Mouse (Mus musculus): Measurements from ENCODE around the gene Stk17b. TPM values are rescaled to one million over a fixed set of nuclear protein-coding genes. Genes with fewer than 3 reads are reported as not detected.
A peak's percentile ranks its signal among the peaks of the same experiment; 100 is the strongest.

Stk17b gene
- total RNA-seq (2021) = 1 to 10 TPM; 7.2 to 8.3 TPM
- long read RNA-seq, experiment 1, partial matches to known transcripts = 5 of 7 reads
- long read RNA-seq, experiment 1, other reads (novel, unspliced or antisense) = 0 of 7 reads
- long read RNA-seq, experiment 2, partial matches to known transcripts = 5 of 7 reads
- long read RNA-seq, experiment 2, other reads (novel, unspliced or antisense) = 0 of 7 reads

- DNase-seq = peak; percentile 96
- intact Hi-C loops (cut with DNase I; ENCODE audit: low total_unique reads) = no loop called here
Measured at GRCm38 (mm10) chr1:53784721-53785418, at the start of gene Stk17b. TSS of gene Stk17b (minus strand) at chr1:53785224.

- DNase-seq = no peak
- intact Hi-C loops (cut with DNase I; ENCODE audit: low total_unique reads) = no loop called here
Measured at GRCm38 (mm10) chr1:53830286-53830685, 45.3 kb upstream of the Stk17b start.

GRCm38 (mm10) chr1:53829089-53829488 is 44.1 kb upstream of the Stk17b start:
- DNase-seq = peak; percentile 23

GRCm38 (mm10) chr1:53824446-53825337 is 39.7 kb upstream of the Stk17b start:
- intact Hi-C loops (cut with DNase I; ENCODE audit: low total_unique reads) = no loop called here
- no peak for DNase-seq

More at GRCm38 (mm10) chr1:53829089-53829488, 44.1 kb upstream of the Stk17b start:
- intact Hi-C loops (cut with DNase I; ENCODE audit: low total_unique reads) = no loop called here

- intact Hi-C loops (cut with DNase I; ENCODE audit: low total_unique reads) = no loop called here
- DNase-seq = peak; percentile 8
Measured at GRCm38 (mm10) chr1:53823687-53824445, 38.8 kb upstream of the Stk17b start.

GRCm38 (mm10) chr1:53821983-53822382 is 37.0 kb upstream of the Stk17b start:
- no peak for DNase-seq
- intact Hi-C loops (cut with DNase I; ENCODE audit: low total_unique reads) = no loop called here

GRCm38 (mm10) chr1:53820041-53820632 is 35.1 kb upstream of the Stk17b start:
- intact Hi-C loops (cut with DNase I; ENCODE audit: low total_unique reads) = no loop called here
- no peak for DNase-seq

GRCm38 (mm10) chr1:53818072-53818862 is 33.2 kb upstream of the Stk17b start:
- intact Hi-C loops (cut with DNase I; ENCODE audit: low total_unique reads) = no loop called here
- no peak for DNase-seq

GRCm38 (mm10) chr1:53816353-53816752 is 31.3 kb upstream of the Stk17b start:
- intact Hi-C loops (cut with DNase I; ENCODE audit: low total_unique reads) = no loop called here
- DNase-seq = no peak

GRCm38 (mm10) chr1:53814077-53814705 is 29.2 kb upstream of the Stk17b start:
- DNase-seq = peak; percentile 9
- intact Hi-C loops (cut with DNase I; ENCODE audit: low total_unique reads) = no loop called here

- intact Hi-C loops (cut with DNase I; ENCODE audit: low total_unique reads) = no loop called here
Measured at GRCm38 (mm10) chr1:53811919-53812318, 26.9 kb upstream of the Stk17b start.

GRCm38 (mm10) chr1:53808229-53808628 is 23.2 kb upstream of the Stk17b start:
- intact Hi-C loops (cut with DNase I; ENCODE audit: low total_unique reads) = no loop called here
- no peak for DNase-seq

More at GRCm38 (mm10) chr1:53811919-53812318, 26.9 kb upstream of the Stk17b start:
- DNase-seq = no peak

GRCm38 (mm10) chr1:53797811-53798210 is 12.8 kb upstream of the Stk17b start:
- DNase-seq = no peak
- intact Hi-C loops (cut with DNase I; ENCODE audit: low total_unique reads) = no loop called here

- no peak for DNase-seq
- intact Hi-C loops (cut with DNase I; ENCODE audit: low total_unique reads) = no loop called here
Measured at GRCm38 (mm10) chr1:53797074-53797473, 12.1 kb upstream of the Stk17b start.

GRCm38 (mm10) chr1:53796271-53796670 is 11.2 kb upstream of the Stk17b start:
- DNase-seq = no peak
- intact Hi-C loops (cut with DNase I; ENCODE audit: low total_unique reads) = no loop called here

GRCm38 (mm10) chr1:53795591-53795990 is 10.6 kb upstream of the Stk17b start:
- intact Hi-C loops (cut with DNase I; ENCODE audit: low total_unique reads) = no loop called here
- DNase-seq = no peak

- intact Hi-C loops (cut with DNase I; ENCODE audit: low total_unique reads) = no loop called here
- DNase-seq = no peak
Measured at GRCm38 (mm10) chr1:53795081-53795480, 10.1 kb upstream of the Stk17b start.

GRCm38 (mm10) chr1:53794279-53794678 is 9.3 kb upstream of the Stk17b start:
- intact Hi-C loops (cut with DNase I; ENCODE audit: low total_unique reads) = no loop called here
- no peak for DNase-seq
